Mouse (Mus musculus) right cerebral cortex, adult 18-20 months (tissue): ENCODE measurements around the gene Cd96.

ENCODE experiments used
- DNase-seq: peaks from one replicate; pipeline ENCODE4 v3.0.0; 2022; ENCODE audit warnings: mixed read lengths

Cd96 gene

GRCm38 (mm10) chr16:46033896-46034295 lies 86.2 kb downstream of the Cd96 start:
- no peak for DNase-seq

- DNase-seq, result no peak
Measured at GRCm38 (mm10) chr16:46022958-46023491, 97.0 kb downstream of the Cd96 start.

- DNase-seq, result peak; percentile 70
Measured at GRCm38 (mm10) chr16:46022189-46022928, 97.7 kb downstream of the Cd96 start.

GRCm38 (mm10) chr16:46021302-46021701 lies 98.7 kb downstream of the Cd96 start:
- DNase-seq, result no peak

- no peak for DNase-seq
Measured at GRCm38 (mm10) chr16:46020396-46020795, 99.7 kb downstream of the Cd96 start.

- DNase-seq, result no peak
Measured at GRCm38 (mm10) chr16:46019799-46020198, 100.3 kb downstream of the Cd96 start.

- no peak for DNase-seq
Measured at GRCm38 (mm10) chr16:46019359-46019758, 100.7 kb downstream of the Cd96 start.

GRCm38 (mm10) chr16:46011696-46012095 lies 108.4 kb downstream of the Cd96 start:
- no peak for DNase-seq

GRCm38 (mm10) chr16:46010906-46011220 lies 109.2 kb downstream of the Cd96 start:
- no peak for DNase-seq

- DNase-seq, result peak; percentile 96
Measured at GRCm38 (mm10) chr16:46010153-46010905, 109.7 kb downstream of the Cd96 start, which contains the start of gene Plcxd2. Plcxd2 (minus strand) TSS chr16:46010218.

GRCm38 (mm10) chr16:46009717-46010116 lies 110.3 kb downstream of the Cd96 start:
- DNase-seq, result no peak

GRCm38 (mm10) chr16:46008766-46009165 lies 111.3 kb downstream of the Cd96 start:
- no peak for DNase-seq

- no peak for DNase-seq
Measured at GRCm38 (mm10) chr16:46008036-46008605, 111.9 kb downstream of the Cd96 start.

GRCm38 (mm10) chr16:46006261-46006660 lies 113.8 kb downstream of the Cd96 start:
- no peak for DNase-seq

GRCm38 (mm10) chr16:46001550-46002166 lies 118.4 kb downstream of the Cd96 start:
- peak; percentile 70 for DNase-seq

GRCm38 (mm10) chr16:46000976-46001375 lies 119.1 kb downstream of the Cd96 start:
- DNase-seq, result no peak

GRCm38 (mm10) chr16:45999374-46000191 lies 120.5 kb downstream of the Cd96 start:
- DNase-seq, result no peak

- DNase-seq, result no peak
Measured at GRCm38 (mm10) chr16:45998231-45998630, 121.8 kb downstream of the Cd96 start.

- no peak for DNase-seq
Measured at GRCm38 (mm10) chr16:45990901-45991676, 129.0 kb downstream of the Cd96 start.

- no peak for DNase-seq
Measured at GRCm38 (mm10) chr16:45986236-45986635, 133.8 kb downstream of the Cd96 start.
